Mouse (Mus musculus): ENCODE measurements around the gene Kbtbd6. TPM values are rescaled to one million over a fixed set of nuclear protein-coding genes. Genes with fewer than 3 reads are reported as not detected.
"Not testable (repeated sequence)": the region's sequence is repeated elsewhere in the genome, so short reads cannot be mapped to it uniquely, and the experiment has no call there.

The Kbtbd6 gene
- 0.06 and 0.17 TPM in 2 replicates for polyA plus RNA-seq (2012; rRNA removed)

DNA sequence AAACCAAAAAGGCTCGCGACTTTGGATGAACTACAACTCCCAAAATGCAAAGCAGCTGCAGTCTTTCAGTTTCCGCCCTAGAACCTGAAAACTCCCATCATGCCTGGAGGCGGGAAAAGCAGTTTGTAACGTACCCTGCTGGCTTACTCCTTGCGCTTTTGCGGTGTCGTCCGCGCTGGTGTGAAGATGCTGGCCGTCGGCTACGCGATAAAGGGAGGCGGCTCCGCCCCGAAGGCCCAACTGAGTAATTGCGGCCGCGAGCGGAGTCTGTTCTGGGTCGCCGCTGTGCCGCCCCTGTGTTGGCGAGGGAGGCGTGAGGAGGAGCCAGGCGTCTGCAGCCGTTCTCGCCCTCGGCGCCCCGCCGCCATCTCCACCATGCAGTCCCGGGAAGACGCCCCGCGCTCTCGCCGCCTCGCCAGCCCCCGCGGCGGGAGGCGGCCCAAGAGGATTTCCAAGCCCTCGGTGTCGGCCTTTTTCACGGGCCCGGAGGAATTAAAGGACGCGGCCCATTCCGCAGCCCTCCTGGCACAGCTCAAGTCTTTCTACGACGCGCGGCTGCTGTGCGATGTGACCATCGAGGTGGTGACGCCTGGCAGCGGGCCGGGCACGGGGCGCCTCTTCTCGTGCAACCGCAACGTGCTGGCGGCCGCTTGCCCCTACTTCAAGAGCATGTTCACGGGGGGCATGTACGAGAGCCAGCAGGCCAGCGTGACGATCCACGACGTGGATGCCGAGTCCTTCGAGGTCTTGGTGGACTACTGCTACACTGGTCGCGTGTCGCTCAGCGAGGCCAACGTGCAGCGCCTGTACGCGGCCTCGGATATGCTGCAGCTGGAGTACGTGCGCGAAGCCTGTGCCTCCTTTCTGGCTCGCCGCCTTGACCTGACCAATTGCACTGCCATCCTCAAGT is at the start of gene Kbtbd6:
TSS of gene Kbtbd6 (plus strand) at position 155 of the 910 bp plus-strand sequence.
- 14% methylated on average over 40 of the region's 89 CpGs for WGBS
- peak; percentile 68 for DNase-seq
- not testable (repeated sequence) for H3K4me1 ChIP-seq (ENCODE audit: control insufficient read depth, insufficient read depth, low read length)
- H3K4me3 ChIP-seq (replicated peaks; ENCODE audit: extremely low read depth, low read depth, low read length) = peak within 1 kb of the TSS; percentile 98

DNA sequence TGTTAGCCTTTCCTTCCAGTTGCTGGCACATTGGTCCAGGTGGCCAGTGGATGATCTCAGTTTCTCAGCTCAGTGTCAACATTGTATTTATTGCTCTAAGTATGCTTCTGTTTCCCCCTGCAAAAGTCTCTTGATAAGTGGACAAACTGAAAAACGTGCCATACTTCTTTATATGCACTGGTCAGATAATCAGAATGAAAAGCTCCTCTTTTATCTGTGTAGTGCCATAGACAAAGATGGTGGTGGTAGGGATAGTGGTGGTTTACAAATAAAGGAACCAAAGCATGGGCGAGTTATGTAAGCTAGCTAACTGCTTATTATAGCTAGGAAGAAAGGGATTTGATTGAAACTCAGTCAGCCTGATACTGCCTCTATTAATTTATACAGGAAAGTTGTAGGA is 44.0 kb upstream of the Kbtbd6 start:
- no peak for DNase-seq
- Histone ChIP-seq H3K4me3 (replicated peaks; ENCODE audit: extremely low read depth, low read depth, low read length) (no peak overlapping the region), H3K4me1 (ENCODE audit: control insufficient read depth, insufficient read depth, low read length) (no peaks in the 10 kb centered on the region)
- WGBS = 91% methylated on average over 2 of the region's 2 CpGs
- TF ChIP-seq POLR2A (IDR thresholded peaks at IDR 0.05; ENCODE audit: borderline replicate concordance, extremely low read depth, low read depth, low read length) = no peak
- no peak for TF ChIP-seq CTCF (IDR thresholded peaks at IDR 0.05; ENCODE audit: insufficient read depth, low read length)

DNA sequence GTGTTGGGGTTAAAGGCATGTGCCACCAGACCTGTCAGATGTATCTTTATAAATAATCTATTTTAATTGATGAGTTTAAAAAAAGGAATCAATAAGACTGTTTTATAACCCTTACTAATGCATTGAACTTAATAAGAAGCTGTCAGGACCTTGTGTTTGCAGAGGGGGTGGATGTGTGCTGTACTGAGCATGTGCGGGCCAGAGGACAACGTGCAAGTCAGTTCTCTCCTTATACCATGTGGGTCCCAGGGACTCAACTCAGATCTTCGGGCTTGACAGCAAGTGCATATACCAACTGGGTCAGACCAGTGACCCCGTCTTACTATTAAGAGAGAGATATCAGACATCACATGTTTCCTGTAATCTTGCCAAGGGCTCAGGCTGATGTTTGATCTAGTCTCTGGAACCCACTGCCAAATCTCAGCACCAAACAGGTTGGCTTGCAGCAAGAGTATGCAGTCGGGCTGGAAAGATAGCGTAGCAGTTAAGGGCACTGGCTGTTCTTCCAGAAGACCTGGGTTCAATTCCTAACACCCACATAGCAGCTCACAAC is 42.3 kb upstream of the Kbtbd6 start:
- Histone ChIP-seq H3K4me3 (replicated peaks; ENCODE audit: extremely low read depth, low read depth, low read length) (no peak overlapping the region), H3K4me1 (ENCODE audit: control insufficient read depth, insufficient read depth, low read length) (no peaks in the 10 kb centered on the region)
- DNase-seq = no peak
- TF ChIP-seq POLR2A (IDR thresholded peaks at IDR 0.05; ENCODE audit: borderline replicate concordance, extremely low read depth, low read depth, low read length) = no peak
- TF ChIP-seq CTCF (IDR thresholded peaks at IDR 0.05; ENCODE audit: insufficient read depth, low read length) = no peak
- 76% methylated on average over 6 of the region's 6 CpGs for WGBS

DNA sequence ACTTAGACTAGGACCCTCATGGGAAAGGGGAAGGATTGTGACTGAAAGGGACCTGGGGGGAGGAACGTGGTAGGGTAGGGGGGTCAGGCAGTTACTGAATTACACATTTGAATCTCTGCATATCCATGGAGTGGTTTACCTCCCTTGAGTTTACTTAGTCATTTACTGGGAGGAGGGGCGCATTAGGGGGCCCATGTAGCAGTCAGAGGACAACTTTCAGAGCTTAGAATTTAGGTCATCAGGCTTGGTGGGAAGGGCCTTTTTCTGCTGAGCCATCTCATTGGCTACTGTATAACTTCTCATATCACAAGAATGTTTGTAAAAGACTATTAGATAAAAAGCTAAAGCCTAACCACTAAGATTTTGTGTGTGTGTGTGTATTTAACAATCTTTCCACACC is 41.0 kb upstream of the Kbtbd6 start:
- no peaks in the 10 kb centered on the region for H3K4me1 ChIP-seq (ENCODE audit: control insufficient read depth, insufficient read depth, low read length)
- DNase-seq = no peak
- TF ChIP-seq CTCF (IDR thresholded peaks at IDR 0.05; ENCODE audit: insufficient read depth, low read length) (no peak), POLR2A (IDR thresholded peaks at IDR 0.05; ENCODE audit: borderline replicate concordance, extremely low read depth, low read depth, low read length) (no peak)
- WGBS = 67% methylated on average over 2 of the region's 2 CpGs
- H3K4me3 ChIP-seq (replicated peaks; ENCODE audit: extremely low read depth, low read depth, low read length) = no peak overlapping the region

DNA sequence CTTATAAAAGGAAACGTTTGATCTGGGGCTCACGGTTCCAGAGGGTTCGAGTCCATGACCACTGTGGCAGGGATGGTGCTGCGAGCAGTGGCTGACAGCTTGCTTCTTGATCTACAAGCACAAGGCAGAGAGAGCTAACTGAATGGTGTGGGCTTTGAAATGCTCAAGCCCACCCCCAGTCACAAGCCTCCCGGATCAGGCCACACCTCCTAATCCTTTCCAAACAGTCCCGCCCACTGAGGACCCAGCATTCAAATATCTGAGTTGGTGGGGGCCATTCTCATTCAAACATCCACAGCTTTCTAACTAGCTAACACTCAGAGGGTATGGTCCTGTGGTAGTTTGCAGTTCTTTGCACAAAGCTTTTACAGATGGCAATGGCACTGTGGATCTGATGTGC is 38.5 kb upstream of the Kbtbd6 start:
- Histone ChIP-seq H3K4me3 (replicated peaks; ENCODE audit: extremely low read depth, low read depth, low read length) (no peak overlapping the region), H3K4me1 (ENCODE audit: control insufficient read depth, insufficient read depth, low read length) (no peaks in the 10 kb centered on the region)
- DNase-seq = no peak
- 89% methylated on average over 6 of the region's 6 CpGs for WGBS
- TF ChIP-seq POLR2A (IDR thresholded peaks at IDR 0.05; ENCODE audit: borderline replicate concordance, extremely low read depth, low read depth, low read length) (no peak), CTCF (IDR thresholded peaks at IDR 0.05; ENCODE audit: insufficient read depth, low read length) (no peak)

DNA sequence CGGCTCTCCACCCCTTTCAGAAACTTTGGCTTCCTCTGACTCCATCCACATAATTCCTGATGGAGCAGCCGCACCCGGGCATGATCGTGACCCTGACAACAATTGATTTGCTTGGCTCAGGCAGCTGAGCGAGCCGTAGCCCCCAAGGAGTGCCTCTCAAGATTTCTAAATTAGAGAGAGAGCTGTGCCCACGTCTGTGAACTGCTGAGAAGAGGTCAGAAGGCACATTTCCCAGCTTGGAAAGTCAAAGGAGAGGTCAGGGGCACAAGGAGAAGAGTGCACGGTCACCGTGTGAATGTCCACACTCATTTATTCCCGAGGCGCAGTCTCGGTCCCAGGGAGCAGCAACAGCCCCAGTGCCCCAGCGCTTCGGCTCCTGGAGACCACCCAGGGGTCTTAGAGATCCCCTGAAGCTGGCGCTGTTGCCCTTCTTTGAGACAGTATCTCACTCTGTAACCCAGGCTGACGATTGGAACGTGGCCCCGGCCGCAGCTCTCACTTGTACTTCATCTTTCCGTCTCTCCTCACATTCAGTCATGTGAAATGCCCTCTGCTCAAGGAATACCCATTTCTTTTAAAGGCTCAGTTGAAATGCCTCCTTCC is 31.5 kb upstream of the Kbtbd6 start:
- DNase-seq = no peak
- Histone ChIP-seq H3K4me3 (replicated peaks; ENCODE audit: extremely low read depth, low read depth, low read length) (no peak overlapping the region), H3K4me1 (ENCODE audit: control insufficient read depth, insufficient read depth, low read length) (no peaks in the 10 kb centered on the region)
- no peak for TF ChIP-seq POLR2A (IDR thresholded peaks at IDR 0.05; ENCODE audit: borderline replicate concordance, extremely low read depth, low read depth, low read length)
- TF ChIP-seq CTCF (IDR thresholded peaks at IDR 0.05; ENCODE audit: insufficient read depth, low read length) = no peak
- 79% methylated on average over 20 of the region's 20 CpGs for WGBS

DNA sequence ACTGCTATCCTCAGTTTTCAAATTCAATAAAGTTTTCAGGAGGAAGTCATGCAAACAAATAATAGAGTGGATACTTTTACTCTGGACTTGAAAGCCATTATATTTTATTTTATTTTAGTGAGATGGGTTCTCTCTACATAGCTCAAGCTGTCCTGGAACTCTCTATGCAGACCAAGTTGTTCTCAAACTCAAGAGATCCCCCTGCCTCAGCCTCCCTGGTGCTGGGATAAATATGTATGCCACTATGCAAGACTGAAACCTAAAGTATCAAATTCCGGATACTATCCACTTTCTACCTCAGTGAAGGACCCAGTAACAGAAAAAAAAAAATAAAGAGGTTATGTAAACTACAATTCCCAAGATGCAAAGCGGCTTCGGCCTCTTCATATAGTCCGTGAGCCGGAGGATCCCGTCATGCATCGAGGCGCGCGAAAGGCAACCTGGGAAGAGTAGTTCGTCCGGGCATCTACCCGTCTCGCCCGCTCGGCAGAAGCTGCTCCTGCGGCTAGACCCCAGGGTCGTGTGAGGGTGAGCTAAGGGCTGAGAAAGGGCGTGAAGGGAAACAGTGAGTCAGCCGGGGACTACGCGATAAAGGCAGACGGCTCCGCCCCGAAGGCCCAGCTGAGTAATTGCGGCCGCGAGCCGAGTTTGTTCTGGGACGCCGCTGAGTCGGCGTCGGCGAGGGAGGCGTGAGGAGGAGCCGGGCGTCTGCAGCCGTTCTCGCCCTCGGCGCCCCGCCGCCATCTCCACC is 25.5 kb upstream of the Kbtbd6 start, which contains the start of gene Kbtbd7:
TSS of gene Kbtbd7 (plus strand) at position 533 of the 751 bp plus-strand sequence.
- TF ChIP-seq POLR2A (IDR thresholded peaks at IDR 0.05; ENCODE audit: borderline replicate concordance, extremely low read depth, low read depth, low read length) = peak; percentile 71; the same call in 1 of the 2 replicates
- no peak for TF ChIP-seq CTCF (IDR thresholded peaks at IDR 0.05; ENCODE audit: insufficient read depth, low read length)
- peaks cover 4% of the 10 kb centered on the region for H3K4me1 ChIP-seq (ENCODE audit: control insufficient read depth, insufficient read depth, low read length)
- under 1% methylated on average over 43 of the region's 44 CpGs for WGBS

DNA sequence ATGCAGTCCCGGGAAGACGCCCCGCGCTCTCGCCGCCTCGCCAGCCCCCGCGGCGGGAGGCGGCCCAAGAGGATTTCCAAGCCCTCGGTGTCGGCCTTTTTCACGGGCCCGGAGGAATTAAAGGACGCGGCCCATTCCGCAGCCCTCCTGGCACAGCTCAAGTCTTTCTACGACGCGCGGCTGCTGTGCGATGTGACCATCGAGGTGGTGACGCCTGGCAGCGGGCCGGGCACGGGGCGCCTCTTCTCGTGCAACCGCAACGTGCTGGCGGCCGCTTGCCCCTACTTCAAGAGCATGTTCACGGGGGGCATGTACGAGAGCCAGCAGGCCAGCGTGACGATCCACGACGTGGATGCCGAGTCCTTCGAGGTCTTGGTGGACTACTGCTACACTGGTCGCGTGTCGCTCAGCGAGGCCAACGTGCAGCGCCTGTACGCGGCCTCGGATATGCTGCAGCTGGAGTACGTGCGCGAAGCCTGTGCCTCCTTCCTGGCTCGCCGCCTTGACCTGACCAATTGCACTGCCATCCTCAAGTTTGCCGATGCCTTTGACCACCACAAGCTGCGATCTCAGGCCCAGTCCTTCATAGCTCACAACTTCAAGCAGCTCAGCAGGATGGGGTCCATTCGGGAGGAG is 24.8 kb upstream of the Kbtbd6 start:
- WGBS = 55% methylated on average over 10 of the region's 59 CpGs
- not testable (repeated sequence) for H3K4me1 ChIP-seq (ENCODE audit: control insufficient read depth, insufficient read depth, low read length); H3K4me3 ChIP-seq (replicated peaks; ENCODE audit: extremely low read depth, low read depth, low read length)
- peak; percentile 16 for DNase-seq

More for the DNA sequence above, 25.5 kb upstream of the Kbtbd6 start, which contains the start of gene Kbtbd7:
- DNase-seq = peak; percentile 92
- peak within 1 kb of the TSS; percentile 79 for H3K4me3 ChIP-seq (replicated peaks; ENCODE audit: extremely low read depth, low read depth, low read length)

DNA sequence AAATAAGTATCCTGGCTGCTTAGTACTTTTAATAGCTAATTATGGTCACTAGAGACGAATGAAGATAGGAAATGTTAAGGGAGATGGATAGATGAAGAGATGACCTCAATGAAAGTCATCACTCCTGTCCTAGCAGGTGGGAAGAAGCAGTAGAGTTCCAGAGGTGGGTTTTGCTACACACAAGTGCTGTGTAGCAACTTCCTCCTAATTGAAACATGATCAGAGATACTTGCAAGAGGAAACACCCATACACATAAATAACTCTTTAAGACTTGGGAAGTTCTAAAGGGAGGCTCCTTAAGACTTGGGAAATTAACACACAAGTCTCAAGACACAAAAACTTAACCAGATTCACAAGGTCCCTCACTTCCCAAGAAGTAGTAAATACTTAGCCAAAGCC is 17.6 kb upstream of the Kbtbd6 start:
- H3K4me3 ChIP-seq (replicated peaks; ENCODE audit: extremely low read depth, low read depth, low read length) = no peak overlapping the region
- DNase-seq = no peak
- H3K4me1 ChIP-seq (ENCODE audit: control insufficient read depth, insufficient read depth, low read length) = no peaks in the 10 kb centered on the region
- WGBS = 55% methylated on average over 1 of the region's 1 CpGs
- no peak for TF ChIP-seq POLR2A (IDR thresholded peaks at IDR 0.05; ENCODE audit: borderline replicate concordance, extremely low read depth, low read depth, low read length)
- TF ChIP-seq CTCF (IDR thresholded peaks at IDR 0.05; ENCODE audit: insufficient read depth, low read length) = no peak
